Mouse (Mus musculus): ENCODE data around the gene Slc35a3. TPM values are rescaled to one million over a fixed set of nuclear protein-coding genes. Genes with fewer than 3 reads are reported as not detected.

The Slc35a3 gene
- polyA plus RNA-seq, 1 experiment from 2014 or later, result 10.0 TPM

GRCm38 (mm10) chr3:116648805-116649204 is 63.8 kb downstream of the Slc35a3 start:
- Histone ChIP-seq H3K27me3 (replicated peaks; ENCODE audit: insufficient read depth, low read length) (no peaks in the 10 kb centered on the region), H3K36me3 (ENCODE audit: insufficient read depth, low read length) (peaks cover 13% of the 10 kb centered on the region; the same call in 1 of the 2 replicates), H3K4me2 (replicated peaks; ENCODE audit: low read depth, low read length) (no peak overlapping the region), H3K9me3 (ENCODE audit: low read length) (no peaks in the 10 kb centered on the region), H3K4me3 (ENCODE audit: low read depth, low read length) (no peak overlapping the region), H3K27ac (ENCODE audit: low read length) (no peak overlapping the region), H3K4me1 (ENCODE audit: insufficient read depth, low read depth, low read length) (peaks cover 6% of the 10 kb centered on the region; the same call in 1 of the 2 replicates), H3K9ac (replicated peaks; ENCODE audit: low read depth) (no peak overlapping the region)
- WGBS, result 87% methylated on average over 7 of the region's 7 CpGs
- ATAC-seq (no peak), DNase-seq (ENCODE audit: low spot score) (peak; percentile 14)
- TF ChIP-seq CTCF (IDR thresholded peaks at IDR 0.05), result no peak
- no peak for TF ChIP-seq EP300 (IDR thresholded peaks at IDR 0.05)

GRCm38 (mm10) chr3:116646387-116646786 is 66.2 kb downstream of the Slc35a3 start:
- Histone ChIP-seq H3K27ac (ENCODE audit: low read length) (no peak overlapping the region), H3K4me2 (replicated peaks; ENCODE audit: low read depth, low read length) (no peak overlapping the region), H3K27me3 (replicated peaks; ENCODE audit: insufficient read depth, low read length) (no peaks in the 10 kb centered on the region), H3K4me3 (ENCODE audit: low read depth, low read length) (no peak overlapping the region), H3K36me3 (ENCODE audit: insufficient read depth, low read length) (peaks cover 29% of the 10 kb centered on the region; the same call in 1 of the 2 replicates), H3K9ac (replicated peaks; ENCODE audit: low read depth) (no peak overlapping the region), H3K4me1 (ENCODE audit: insufficient read depth, low read depth, low read length) (no peaks in the 10 kb centered on the region), H3K9me3 (ENCODE audit: low read length) (no peaks in the 10 kb centered on the region)
- DNase-seq (ENCODE audit: low spot score) (no peak), ATAC-seq (no peak)
- TF ChIP-seq CTCF (IDR thresholded peaks at IDR 0.05), result no peak
- TF ChIP-seq EP300 (IDR thresholded peaks at IDR 0.05), result no peak
- WGBS, result 94% methylated on average over 1 of the region's 1 CpGs

- DNase-seq (ENCODE audit: low spot score), result no peak
- H3K9ac ChIP-seq (replicated peaks; ENCODE audit: low read depth), result no peak overlapping the region
- no peak overlapping the region for H3K27ac ChIP-seq (ENCODE audit: low read length)
- ATAC-seq, result no peak
- no peaks in the 10 kb centered on the region for H3K9me3 ChIP-seq (ENCODE audit: low read length)
- WGBS, result 82% methylated on average over 2 of the region's 2 CpGs
- peaks cover 44% of the 10 kb centered on the region for H3K36me3 ChIP-seq (ENCODE audit: insufficient read depth, low read length)
- no peaks in the 10 kb centered on the region for H3K27me3 ChIP-seq (replicated peaks; ENCODE audit: insufficient read depth, low read length)
- TF ChIP-seq EP300 (IDR thresholded peaks at IDR 0.05), result no peak
- TF ChIP-seq CTCF (IDR thresholded peaks at IDR 0.05), result no peak
- no peaks in the 10 kb centered on the region for H3K4me1 ChIP-seq (ENCODE audit: insufficient read depth, low read depth, low read length)
- H3K4me2 ChIP-seq (replicated peaks; ENCODE audit: low read depth, low read length), result no peak overlapping the region
- H3K4me3 ChIP-seq (ENCODE audit: low read depth, low read length), result no peak overlapping the region
Measured at GRCm38 (mm10) chr3:116642373-116642772, 70.3 kb downstream of the Slc35a3 start.

- H3K36me3 ChIP-seq (ENCODE audit: insufficient read depth, low read length), result peaks cover 44% of the 10 kb centered on the region
- no peaks in the 10 kb centered on the region for H3K27me3 ChIP-seq (replicated peaks; ENCODE audit: insufficient read depth, low read length)
- 93% methylated on average over 6 of the region's 6 CpGs for WGBS
- no peaks in the 10 kb centered on the region for H3K4me1 ChIP-seq (ENCODE audit: insufficient read depth, low read depth, low read length)
- no peak overlapping the region for H3K27ac ChIP-seq (ENCODE audit: low read length)
- no peaks in the 10 kb centered on the region for H3K9me3 ChIP-seq (ENCODE audit: low read length)
- ATAC-seq (no peak), DNase-seq (ENCODE audit: low spot score) (no peak)
- H3K9ac ChIP-seq (replicated peaks; ENCODE audit: low read depth), result no peak overlapping the region
- H3K4me2 ChIP-seq (replicated peaks; ENCODE audit: low read depth, low read length), result no peak overlapping the region
- no peak overlapping the region for H3K4me3 ChIP-seq (ENCODE audit: low read depth, low read length)
- TF ChIP-seq EP300 (IDR thresholded peaks at IDR 0.05) (no peak), CTCF (IDR thresholded peaks at IDR 0.05) (no peak)
Measured at GRCm38 (mm10) chr3:116641811-116642371, 70.7 kb downstream of the Slc35a3 start.

- no peak overlapping the region for H3K4me3 ChIP-seq (ENCODE audit: low read depth, low read length)
- no peak overlapping the region for H3K4me2 ChIP-seq (replicated peaks; ENCODE audit: low read depth, low read length)
- no peaks in the 10 kb centered on the region for H3K27me3 ChIP-seq (replicated peaks; ENCODE audit: insufficient read depth, low read length)
- WGBS, result 80% methylated on average over 1 of the region's 1 CpGs
- ATAC-seq (no peak), DNase-seq (ENCODE audit: low spot score) (no peak)
- TF ChIP-seq EP300 (IDR thresholded peaks at IDR 0.05), result no peak
- no peak for TF ChIP-seq CTCF (IDR thresholded peaks at IDR 0.05)
- H3K9me3 ChIP-seq (ENCODE audit: low read length), result no peaks in the 10 kb centered on the region
- H3K27ac ChIP-seq (ENCODE audit: low read length), result no peak overlapping the region
- no peak overlapping the region for H3K9ac ChIP-seq (replicated peaks; ENCODE audit: low read depth)
- peaks cover 33% of the 10 kb centered on the region for H3K36me3 ChIP-seq (ENCODE audit: insufficient read depth, low read length)
- H3K4me1 ChIP-seq (ENCODE audit: insufficient read depth, low read depth, low read length), result no peaks in the 10 kb centered on the region
Measured at GRCm38 (mm10) chr3:116640024-116640423, 72.6 kb downstream of the Slc35a3 start.

GRCm38 (mm10) chr3:116638572-116638971 is 74.1 kb downstream of the Slc35a3 start:
- no peak overlapping the region for H3K4me3 ChIP-seq (ENCODE audit: low read depth, low read length)
- WGBS, result 84% methylated on average over 7 of the region's 7 CpGs
- no peak overlapping the region for H3K4me2 ChIP-seq (replicated peaks; ENCODE audit: low read depth, low read length)
- TF ChIP-seq EP300 (IDR thresholded peaks at IDR 0.05), result no peak
- TF ChIP-seq CTCF (IDR thresholded peaks at IDR 0.05), result no peak
- ATAC-seq (no peak), DNase-seq (ENCODE audit: low spot score) (no peak)
- no peak overlapping the region for H3K9ac ChIP-seq (replicated peaks; ENCODE audit: low read depth)
- no peaks in the 10 kb centered on the region for H3K4me1 ChIP-seq (ENCODE audit: insufficient read depth, low read depth, low read length)
- peaks cover 47% of the 10 kb centered on the region for H3K36me3 ChIP-seq (ENCODE audit: insufficient read depth, low read length)
- no peak overlapping the region for H3K27ac ChIP-seq (ENCODE audit: low read length)
- no peaks in the 10 kb centered on the region for H3K9me3 ChIP-seq (ENCODE audit: low read length)
- no peaks in the 10 kb centered on the region for H3K27me3 ChIP-seq (replicated peaks; ENCODE audit: insufficient read depth, low read length)

All from lung, postnatal 0 days (tissue).